Mouse (Mus musculus) heart, postnatal 14 days (tissue): ENCODE measurements around the gene Gstz1. TPM values are rescaled to one million over a fixed set of nuclear protein-coding genes. Genes with fewer than 3 reads are reported as not detected.
"Not testable (repeated sequence)": the region's sequence is repeated elsewhere in the genome, so short reads cannot be mapped to it uniquely, and the experiment has no call there.

Source experiments
- DNase-seq, 2 experiments: peaks; one replicate each; pipeline ENCODE4 v3.0.0; 2021 to 2022
- intact Hi-C: fragments of 180-260 bp; cut with DNase I; formaldehyde crosslinking; loops from one replicate; pipeline ENCODE4 v1.15.1; 2025
- total RNA-seq, 2 experiments: library from RNA; stranded (reverse); gene quantifications; 2 replicates each; pipeline ENCODE4 v1.2.3; 2021

Gene Gstz1
- total RNA-seq, 2 experiments from 2014 or later, result 48.1 to 53.0 TPM

DNA sequence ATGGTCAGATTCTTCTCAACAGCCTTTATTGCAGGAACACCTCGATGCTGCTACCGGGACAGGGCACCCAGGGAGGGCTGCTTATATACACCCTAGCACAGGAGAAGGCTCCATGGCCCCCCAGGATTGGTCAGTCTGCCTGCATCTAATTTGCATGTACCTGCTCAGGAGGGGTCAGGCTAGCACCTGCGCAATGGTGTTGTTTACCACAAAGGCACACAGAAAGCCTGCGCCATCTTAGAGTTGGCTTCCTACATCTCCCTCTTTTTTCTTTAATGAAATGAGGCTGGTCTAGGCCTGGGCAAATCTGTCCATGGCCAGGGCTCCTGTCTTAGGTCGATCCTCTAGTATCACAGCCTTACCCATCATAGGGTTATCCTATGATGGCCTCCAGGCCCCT lies 2.5 kb downstream of the Gstz1 start:
- DNase-seq, result no peak
- intact Hi-C loops, result loop anchor here (5.0 kb wide), 2 partner anchors 48 to 118 kb away; partner anchors contain the start of genes Ahsa1, Samd15 and Vipas39

DNA sequence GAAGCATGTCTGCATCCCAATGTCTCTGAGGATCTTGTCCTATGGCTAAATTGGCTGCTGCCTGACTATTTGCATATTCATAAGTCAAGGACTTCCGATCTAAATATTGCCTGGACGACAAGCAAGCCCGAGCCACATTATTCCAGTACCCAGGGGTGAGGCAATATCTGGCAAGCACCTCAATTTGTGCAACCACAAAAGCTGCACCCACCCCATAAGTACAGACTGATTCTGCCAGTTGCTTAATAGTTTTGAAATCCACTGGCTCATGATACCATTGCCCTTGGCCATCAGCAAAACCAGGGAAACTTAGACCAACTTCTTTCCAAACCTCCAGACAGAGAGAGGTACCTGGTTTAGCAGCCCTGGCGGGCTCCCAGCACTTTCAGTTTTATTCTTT lies 7.5 kb downstream of the Gstz1 start:
- intact Hi-C loops, DNase-seq: not testable (repeated sequence)

DNA sequence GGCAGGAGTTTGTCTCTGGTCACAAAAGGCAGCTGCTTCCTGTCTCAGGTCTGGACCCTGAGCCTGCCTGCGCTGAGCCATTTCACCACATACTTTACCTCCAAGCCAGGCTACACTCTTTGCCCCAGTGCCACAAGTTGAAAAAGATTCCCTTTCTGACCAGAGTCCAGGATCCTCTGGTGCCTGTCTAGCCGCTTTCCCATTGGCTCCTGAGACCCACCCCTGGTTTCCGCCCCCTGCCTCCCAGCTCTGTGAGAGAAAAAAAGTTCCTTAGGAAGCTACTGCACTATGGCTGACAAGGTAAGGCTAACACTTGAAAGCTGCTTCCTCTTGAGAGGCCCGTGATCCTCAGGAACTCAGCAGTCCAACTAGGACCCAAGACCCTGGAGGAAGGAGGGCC lies 10.4 kb downstream of the Gstz1 start:
- intact Hi-C loops, result no loop called here

DNA sequence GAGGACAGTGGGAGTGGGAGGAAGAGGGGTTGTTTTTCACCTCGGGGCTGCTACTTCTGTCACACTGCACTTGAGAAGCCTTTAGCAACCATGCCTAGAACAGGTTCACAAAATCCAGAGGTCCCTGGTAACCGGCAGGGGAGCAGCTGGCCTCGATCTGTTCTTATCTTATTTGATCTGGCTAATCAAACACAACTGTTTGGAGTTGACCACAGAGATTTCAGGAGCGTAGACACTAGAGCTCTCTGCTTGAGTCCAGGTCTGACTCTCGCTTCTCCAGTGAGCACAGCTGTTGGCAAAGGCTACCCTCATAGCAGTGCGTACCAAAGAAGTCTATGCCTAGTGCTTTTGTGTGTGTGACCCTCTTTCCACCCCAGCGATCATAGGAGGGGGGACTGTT lies 11.1 kb downstream of the Gstz1 start:
- intact Hi-C loops, result no loop called here
- DNase-seq, result no peak

More for the DNA sequence above, 10.4 kb downstream of the Gstz1 start:
- DNase-seq, result no peak

DNA sequence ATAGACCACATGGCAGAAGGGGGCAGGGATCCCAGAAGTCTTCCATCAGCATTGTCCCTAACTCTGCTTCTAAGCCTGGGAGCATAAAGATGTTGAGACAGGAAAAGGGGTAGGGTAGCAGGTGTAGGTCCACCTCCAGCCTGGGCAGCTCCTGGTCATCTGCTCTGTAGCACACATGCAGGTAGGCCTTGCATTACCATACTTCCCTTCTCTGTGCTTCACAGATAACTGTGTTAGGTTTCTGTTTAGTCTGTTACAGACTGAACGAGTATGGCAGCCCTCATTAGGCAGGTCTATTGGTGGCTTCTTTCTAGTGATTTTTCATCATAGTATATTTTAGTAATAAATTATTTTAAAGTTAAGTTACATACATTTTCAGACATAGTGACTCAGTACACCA lies 13.3 kb downstream of the Gstz1 start:
- DNase-seq, result no peak
- intact Hi-C loops, result no loop called here

DNA sequence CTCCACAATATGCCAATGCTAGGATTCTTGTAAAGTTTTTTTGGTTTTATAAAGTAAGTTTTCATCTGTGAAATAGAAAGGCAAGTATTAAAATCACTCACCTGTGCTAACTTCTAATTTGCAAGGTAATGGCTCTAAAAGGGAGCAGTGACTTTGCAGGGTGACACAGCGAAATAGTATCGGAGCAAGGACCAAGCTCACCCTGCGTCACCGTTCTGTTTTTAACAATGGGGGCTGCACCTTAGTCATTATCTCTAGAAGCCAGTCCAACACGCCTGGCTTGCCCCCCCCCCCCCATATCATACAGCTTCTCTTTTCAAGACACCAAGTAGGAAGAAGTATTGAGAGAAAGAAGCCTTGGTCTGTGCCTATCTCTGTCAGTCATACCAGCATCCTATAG lies 13.8 kb downstream of the Gstz1 start:
- intact Hi-C loops, result no loop called here
- no peak for DNase-seq

DNA sequence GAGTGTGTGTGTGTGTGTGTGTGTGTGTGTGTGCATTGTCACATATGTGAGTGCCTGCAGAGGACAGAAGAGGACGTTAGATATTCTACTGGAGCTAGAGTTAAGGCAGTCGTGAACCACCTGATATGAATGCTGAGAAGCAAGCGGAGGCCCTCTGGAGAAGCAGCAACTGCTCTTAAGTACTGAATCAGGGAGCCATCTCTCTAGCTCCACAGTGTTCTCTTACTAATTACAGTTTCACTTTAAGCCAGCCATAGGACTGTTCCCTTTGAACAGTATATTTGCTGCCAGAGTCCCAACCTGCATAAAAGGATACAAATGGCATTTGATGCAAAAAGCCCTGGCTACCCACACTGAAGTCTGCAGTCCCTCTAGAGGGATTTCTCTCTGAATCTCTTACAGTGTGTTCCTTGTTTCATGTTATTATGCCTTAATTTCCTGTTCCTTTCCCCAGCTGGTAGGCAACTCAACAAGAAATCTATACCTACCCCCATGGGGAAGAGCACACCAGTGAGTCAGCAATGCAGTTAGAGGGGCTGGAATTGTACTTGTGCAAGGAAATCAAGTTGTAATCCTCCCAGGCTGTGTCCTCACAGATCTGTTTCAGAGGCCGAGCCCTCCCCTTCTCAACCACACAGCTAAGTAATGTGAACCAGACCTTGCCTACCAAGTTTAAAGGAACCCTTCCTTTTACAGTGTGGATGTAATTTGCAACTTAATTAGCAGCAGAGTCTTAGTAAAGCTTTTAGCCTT lies 28.4 kb downstream of the Gstz1 start:
- no peak for DNase-seq
- intact Hi-C loops, result no loop called here

DNA sequence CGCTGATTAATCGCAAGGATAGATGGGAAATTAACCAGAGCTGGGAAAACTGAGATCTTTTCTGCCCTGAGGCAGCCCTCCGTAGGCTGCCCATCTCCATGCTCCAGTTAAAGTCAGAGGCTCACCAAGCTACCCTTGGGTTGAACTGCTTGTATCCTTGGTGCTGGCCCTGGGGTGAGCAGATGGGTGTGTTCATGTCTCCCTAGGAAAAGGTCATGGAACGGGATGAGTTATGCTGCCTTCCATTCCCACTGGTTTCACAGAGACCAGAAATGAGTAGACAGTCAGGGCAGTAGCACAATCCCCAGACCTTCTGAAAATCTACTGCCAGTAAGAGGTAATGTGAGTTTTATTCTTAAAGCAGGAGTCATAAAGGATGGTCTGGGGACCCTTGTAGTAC lies 30.7 kb downstream of the Gstz1 start:
- intact Hi-C loops, result no loop called here
- no peak for DNase-seq

DNA sequence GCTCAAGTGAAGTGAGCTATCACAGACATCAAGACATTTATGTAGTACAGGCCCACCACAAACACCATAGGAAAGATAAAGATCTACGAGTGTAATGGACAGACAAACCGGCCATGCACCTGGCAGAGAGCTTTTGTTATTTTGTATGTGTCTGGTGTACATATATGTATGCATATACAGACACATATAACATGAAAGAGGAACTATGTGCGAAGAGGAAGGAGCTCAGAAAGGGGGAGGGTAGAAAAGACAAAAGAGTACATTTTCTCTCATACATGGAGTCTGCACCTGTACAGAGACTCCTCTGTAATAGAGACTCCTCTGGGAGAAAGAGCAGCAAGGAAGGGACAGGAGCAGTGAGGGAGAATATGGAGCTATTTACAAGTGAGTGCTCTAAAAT lies 46.0 kb downstream of the Gstz1 start:
- intact Hi-C loops, result no loop called here
- DNase-seq, result no peak

DNA sequence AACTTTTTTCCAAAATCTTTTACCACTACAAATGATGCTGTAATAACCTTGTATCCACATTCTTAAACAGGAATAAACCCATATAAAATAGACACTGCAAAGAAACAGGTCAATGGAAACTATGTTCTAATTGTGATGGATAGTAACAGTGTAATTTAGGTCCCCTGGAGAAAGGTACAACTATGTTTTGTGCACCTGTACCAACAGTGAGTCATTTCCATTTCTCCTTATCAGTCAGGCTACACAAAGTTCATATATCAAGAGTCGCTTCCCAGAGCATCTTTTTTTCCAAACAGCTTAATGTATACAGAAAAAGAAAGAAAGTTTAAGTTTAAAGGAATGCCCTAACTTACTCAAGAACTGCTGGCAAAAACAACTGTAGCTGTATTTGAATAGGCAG lies 48.1 kb downstream of the Gstz1 start:
- DNase-seq, result no peak
- intact Hi-C loops, result loop anchor here (5.0 kb wide), 1 partner anchor 48 kb away; the partner anchor contains the start of genes Gstz1 and Pomt2

DNA sequence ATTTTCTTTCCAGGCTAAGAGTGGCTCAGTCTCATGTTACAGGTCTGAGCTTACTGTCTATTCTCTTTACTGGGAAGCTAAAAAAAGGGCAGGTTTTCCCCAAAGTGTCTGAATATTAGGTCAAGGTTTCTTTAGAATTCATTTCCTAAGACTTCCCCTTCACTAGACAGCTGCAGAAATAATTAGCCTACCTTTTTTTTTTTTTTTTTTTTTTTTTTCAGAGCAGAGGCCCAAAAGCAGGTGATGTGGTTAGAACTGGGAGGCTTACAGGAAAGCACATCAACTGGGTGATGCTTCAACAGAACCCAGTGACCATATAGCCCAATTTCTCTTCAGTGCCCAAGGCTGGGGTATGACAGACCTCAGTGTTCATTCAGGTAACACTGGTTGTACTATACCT lies 49.3 kb downstream of the Gstz1 start:
- intact Hi-C loops, result loop anchor here (5.0 kb wide), 1 partner anchor 49 kb away; the partner anchor contains the start of genes Gstz1 and Pomt2
- DNase-seq, result no peak

DNA sequence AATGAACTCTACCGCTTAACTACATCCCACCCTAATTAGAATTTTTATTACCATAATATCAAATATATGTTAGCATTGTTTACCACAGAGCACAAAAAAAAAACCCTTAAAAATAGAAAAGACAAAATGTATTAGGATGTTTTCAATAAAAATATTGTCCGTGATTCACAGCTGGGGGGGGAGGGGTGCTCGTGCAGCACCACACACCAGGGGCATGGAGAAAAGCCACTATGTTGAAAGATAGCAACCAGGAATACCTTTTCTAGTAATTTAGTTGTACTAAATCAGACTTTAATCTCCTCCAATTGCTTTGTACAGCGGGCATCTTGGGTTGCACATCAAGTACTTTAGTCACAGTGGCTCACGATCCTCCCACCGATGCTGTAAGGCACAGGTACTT lies 51.8 kb downstream of the Gstz1 start:
- intact Hi-C loops, result loop anchor here (5.0 kb wide), 1 partner anchor 51 kb away; the partner anchor contains the start of genes Gstz1 and Pomt2
- no peak for DNase-seq

DNA sequence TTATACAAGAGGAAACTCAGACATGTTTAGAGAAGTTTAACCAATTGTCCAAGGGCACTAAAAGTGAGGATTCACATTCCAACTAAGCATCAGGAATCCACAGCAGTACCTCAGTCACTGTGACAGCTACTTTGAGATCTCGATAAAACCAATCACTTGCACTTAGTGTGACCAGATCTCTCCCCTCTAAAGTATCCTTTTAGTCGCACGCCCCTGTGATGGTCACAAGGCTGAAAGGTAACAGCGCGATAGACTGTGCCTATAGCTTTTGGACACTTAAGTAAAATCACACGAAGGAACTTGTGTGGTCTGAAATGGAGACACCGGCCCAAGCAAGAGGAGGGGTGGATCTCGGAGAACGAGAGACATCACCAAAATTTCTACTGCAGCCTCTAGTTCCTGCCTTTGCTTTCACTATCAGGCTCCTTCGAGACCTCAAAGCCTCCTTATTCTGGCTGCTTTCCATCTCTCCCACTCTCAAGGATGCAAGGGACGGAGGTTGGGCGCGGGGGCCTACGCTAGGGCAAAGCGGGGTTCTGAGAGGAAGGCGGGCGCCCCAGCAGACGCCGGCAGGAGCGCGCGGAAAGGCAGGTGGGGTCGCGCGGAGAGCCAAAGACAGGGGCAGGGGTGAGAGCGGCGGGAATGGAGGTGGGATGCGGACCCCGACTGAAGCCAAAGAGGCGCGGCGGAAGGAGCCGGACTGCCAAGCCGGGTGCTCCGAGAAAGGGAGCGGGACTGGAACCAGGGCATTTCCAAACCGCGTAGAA lies 52.4 kb downstream of the Gstz1 start, which contains the start of gene Samd15:
TSS of gene Samd15 (plus strand) at position 518 of the 767 bp plus-strand sequence.
- intact Hi-C loops, result loop anchor here (5.0 kb wide), 1 partner anchor 52 kb away; the partner anchor contains the start of genes Gstz1 and Pomt2
- DNase-seq, result peak; percentile 36

DNA sequence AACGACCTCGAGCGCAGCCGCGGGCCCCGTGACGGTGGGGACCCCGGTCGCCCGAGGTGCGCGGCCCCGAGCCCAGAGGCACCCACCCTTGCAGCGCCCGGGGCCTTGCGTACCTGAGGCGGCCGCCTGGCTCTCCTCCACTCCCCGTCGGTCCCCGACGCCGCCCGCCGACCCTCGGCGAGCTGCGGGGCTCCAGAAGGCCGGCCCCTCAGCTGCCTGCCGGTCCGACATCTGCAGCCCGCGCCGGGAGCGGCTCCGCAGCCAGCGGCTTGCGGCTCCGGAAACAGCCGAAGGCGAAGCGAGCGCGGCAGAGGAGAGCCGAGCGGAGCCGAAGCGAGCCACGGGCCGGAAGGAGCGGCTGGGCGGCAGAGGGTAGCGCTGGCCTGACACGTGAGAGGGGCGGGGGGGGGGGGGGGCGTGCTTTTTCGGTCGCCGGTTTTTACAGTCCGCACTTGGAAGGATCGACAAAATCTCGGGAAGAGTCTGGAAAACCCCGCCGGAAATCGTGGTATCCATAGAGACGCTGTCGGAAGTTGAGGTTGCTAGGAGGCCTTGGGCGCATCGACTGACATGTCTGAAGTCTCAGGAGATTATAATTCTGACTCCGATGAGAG lies 53.1 kb downstream of the Gstz1 start, which contains the start of gene Tmed8:
TSS of gene Tmed8 (minus strand) at position 482 of the 614 bp plus-strand sequence.
- intact Hi-C loops, result loop anchor here (5.0 kb wide), 1 partner anchor 53 kb away; the partner anchor contains the start of genes Gstz1 and Pomt2
- DNase-seq, result peak; percentile 83 to 86

DNA sequence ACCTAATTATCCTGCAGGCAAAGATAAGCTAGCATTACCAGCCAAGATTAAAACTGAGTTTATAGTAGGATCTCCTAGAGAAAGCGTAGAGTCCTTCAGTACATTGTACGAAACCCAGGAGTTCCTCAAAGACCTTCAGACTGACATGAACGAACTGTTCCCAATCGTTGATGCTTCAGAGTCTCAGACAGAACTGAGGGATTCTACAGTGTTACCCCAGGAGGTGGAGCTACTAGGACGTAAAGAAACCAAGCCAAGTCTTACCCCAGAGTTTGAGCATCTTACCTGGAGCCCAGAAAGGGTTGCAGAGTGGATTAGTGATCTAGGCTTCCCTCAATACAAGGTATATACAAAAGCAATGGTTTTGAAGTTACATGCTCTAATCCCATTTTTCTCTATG lies 54.7 kb downstream of the Gstz1 start:
- no peak for DNase-seq
- intact Hi-C loops, result no loop called here

DNA sequence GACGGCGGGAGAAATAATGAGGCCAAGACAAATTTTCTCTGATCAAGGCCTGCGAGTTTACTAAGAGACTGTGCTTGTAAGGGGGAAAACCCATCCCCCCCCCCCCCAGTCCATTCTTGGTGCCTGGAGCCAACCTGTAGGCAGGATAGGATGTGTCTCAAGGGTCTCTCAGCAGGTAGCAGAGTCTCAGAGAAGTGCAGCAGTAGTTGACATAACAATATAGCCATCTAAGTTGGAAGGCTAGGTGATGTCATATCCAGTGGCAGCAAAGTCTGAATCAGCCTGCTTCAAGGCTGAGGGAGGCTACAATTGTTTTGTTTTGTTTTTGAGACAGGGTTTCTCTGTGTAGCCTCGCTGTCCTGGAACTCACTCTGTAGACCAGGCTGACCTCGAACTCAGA lies 58.8 kb downstream of the Gstz1 start:
- intact Hi-C loops, DNase-seq: not testable (repeated sequence)

DNA sequence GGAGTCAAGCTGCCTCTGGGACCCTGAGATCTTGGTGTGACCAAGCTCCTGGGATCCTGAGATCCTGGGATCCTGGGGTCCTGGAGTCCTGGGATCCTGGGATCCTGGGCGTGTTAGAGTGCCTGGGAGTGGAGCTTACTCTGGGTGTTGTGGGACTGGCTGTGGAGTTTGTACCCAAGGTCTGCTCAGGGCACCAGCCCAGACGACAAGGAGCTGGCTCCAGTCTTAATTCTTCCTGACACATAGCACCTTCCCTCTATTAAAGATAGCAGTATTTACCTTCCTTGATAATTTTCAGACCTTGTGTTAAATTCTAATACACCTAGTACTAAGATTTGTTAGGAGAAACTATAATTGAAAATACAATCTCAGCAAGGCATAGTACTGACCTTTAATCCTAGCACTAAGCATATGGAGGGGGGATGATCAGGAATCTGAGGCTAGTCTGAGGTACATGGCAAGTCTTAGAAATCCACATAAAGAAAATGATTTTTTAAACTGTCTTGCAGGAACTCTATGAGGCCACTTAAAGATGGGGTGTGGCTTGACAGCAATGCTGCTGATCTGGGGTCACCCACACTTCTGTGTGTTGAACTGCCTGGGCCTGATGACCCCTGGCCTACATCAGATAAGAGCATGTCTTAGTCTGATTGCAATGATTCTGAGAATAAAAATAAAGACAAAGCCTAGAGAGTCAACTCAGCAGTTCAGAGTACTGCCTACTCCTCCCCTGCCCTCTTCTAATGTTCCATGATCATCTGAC lies 66.1 kb downstream of the Gstz1 start:
- DNase-seq, result no peak
- intact Hi-C loops, result no loop called here
